Mouse (Mus musculus) megakaryocyte, embryonic 14.5 days (primary cell): Measurements from ENCODE around the gene Igsf3. TPM values are rescaled to one million over a fixed set of nuclear protein-coding genes. Genes with fewer than 3 reads are reported as not detected.

ENCODE experiments used
- H3K27me3 ChIP-seq: replicated peaks from 2 replicates; pipeline ENCODE3; 2012; ENCODE audit warnings: inconsistent platforms
- H3K36me3 ChIP-seq: replicated peaks from 2 replicates; pipeline ENCODE3; 2012; ENCODE audit warnings: low read length, inconsistent platforms, mixed read lengths
- H3K4me1 ChIP-seq: 2 replicates; pipeline ENCODE4 v1.6.1; 2012; ENCODE audit warnings: inconsistent platforms
- H3K4me3 ChIP-seq: replicated peaks from 2 replicates; pipeline ENCODE3; 2012; ENCODE audit warnings: moderate library complexity, mild to moderate bottlenecking, inconsistent platforms
- H3K9me3 ChIP-seq: 2 replicates; pipeline ENCODE4 v1.6.1; 2012; ENCODE audit warnings: inconsistent platforms
- FLI1 ChIP-seq: IDR thresholded peaks from 2 replicates; pipeline ENCODE4 v1.6.1; 2012; ENCODE audit warnings: low read length, inconsistent platforms, mixed read lengths
- GATA1 ChIP-seq: IDR thresholded peaks from 3 replicates; pipeline ENCODE4 v1.6.1; 2012; ENCODE audit warnings: mixed read lengths, low read length, inconsistent platforms, borderline replicate concordance
- polyA plus RNA-seq: library from polyadenylated mRNA; stranded (reverse); fragments of >175 nt; gene quantifications from 2 replicates; pipeline ENCODE4 v1.2.3, GENCODE M21; 2012; ENCODE audit warnings: low replicate concordance; ENCODE audit not compliant: insufficient read depth

Igsf3 gene
- polyA plus RNA-seq, 1 experiment, result not detected

GRCm38 (mm10) chr3:101350406-101350805 is 26.5 kb upstream of the Igsf3 start:
- H3K4me1 ChIP-seq, result peaks cover 7% of the 10 kb centered on the region
- no peaks in the 10 kb centered on the region for H3K36me3 ChIP-seq
- H3K27me3 ChIP-seq, result peaks cover 23% of the 10 kb centered on the region
- TF ChIP-seq FLI1, result no peak
- no peak for TF ChIP-seq GATA1
- H3K4me3 ChIP-seq, result no peak overlapping the region
- peaks cover 16% of the 10 kb centered on the region for H3K9me3 ChIP-seq

GRCm38 (mm10) chr3:101354490-101354889 is 22.4 kb upstream of the Igsf3 start:
- TF ChIP-seq GATA1, result no peak
- no peak for TF ChIP-seq FLI1
- Histone ChIP-seq H3K36me3 (no peaks in the 10 kb centered on the region), H3K4me1 (peaks cover 3% of the 10 kb centered on the region; the same call in 1 of the 2 replicates), H3K9me3 (peaks cover 28% of the 10 kb centered on the region), H3K27me3 (peaks cover 5% of the 10 kb centered on the region), H3K4me3 (no peak overlapping the region)

- TF ChIP-seq FLI1 (no peak), GATA1 (no peak)
- H3K27me3 ChIP-seq, result peaks cover 4% of the 10 kb centered on the region
- H3K4me3 ChIP-seq, result no peak overlapping the region
- H3K9me3 ChIP-seq, result peaks cover 28% of the 10 kb centered on the region
- no peaks in the 10 kb centered on the region for H3K36me3 ChIP-seq
- peaks cover 3% of the 10 kb centered on the region; the same call in 1 of the 2 replicates for H3K4me1 ChIP-seq
Measured at GRCm38 (mm10) chr3:101355702-101356101, 21.2 kb upstream of the Igsf3 start.

- peaks cover 28% of the 10 kb centered on the region for H3K9me3 ChIP-seq
- H3K4me1 ChIP-seq, result peaks cover 3% of the 10 kb centered on the region; the same call in 1 of the 2 replicates
- H3K4me3 ChIP-seq, result no peak overlapping the region
Measured at GRCm38 (mm10) chr3:101356583-101357553, 20.0 kb upstream of the Igsf3 start.

GRCm38 (mm10) chr3:101360832-101361231 is 16.1 kb upstream of the Igsf3 start:
- Histone ChIP-seq H3K4me3 (no peak overlapping the region), H3K27me3 (peaks cover 17% of the 10 kb centered on the region), H3K36me3 (no peaks in the 10 kb centered on the region), H3K4me1 (peaks cover under 1% of the 10 kb centered on the region; the same call in 1 of the 2 replicates), H3K9me3 (peaks cover 17% of the 10 kb centered on the region)
- TF ChIP-seq FLI1 (no peak), GATA1 (no peak)

More at GRCm38 (mm10) chr3:101356583-101357553, 20.0 kb upstream of the Igsf3 start:
- no peaks in the 10 kb centered on the region for H3K36me3 ChIP-seq
- peaks cover 4% of the 10 kb centered on the region for H3K27me3 ChIP-seq
- no peak for TF ChIP-seq GATA1
- no peak for TF ChIP-seq FLI1

GRCm38 (mm10) chr3:101362391-101362790 is 14.5 kb upstream of the Igsf3 start:
- H3K4me1 ChIP-seq, result peaks cover 11% of the 10 kb centered on the region
- no peaks in the 10 kb centered on the region for H3K36me3 ChIP-seq
- H3K4me3 ChIP-seq, result no peak overlapping the region
- H3K27me3 ChIP-seq, result peaks cover 20% of the 10 kb centered on the region
- TF ChIP-seq GATA1, result no peak
- TF ChIP-seq FLI1, result no peak
- H3K9me3 ChIP-seq, result peaks cover 17% of the 10 kb centered on the region

GRCm38 (mm10) chr3:101363574-101363973 is 13.3 kb upstream of the Igsf3 start:
- Histone ChIP-seq H3K4me3 (no peak overlapping the region), H3K4me1 (peaks cover 18% of the 10 kb centered on the region), H3K36me3 (no peaks in the 10 kb centered on the region), H3K27me3 (peaks cover 28% of the 10 kb centered on the region), H3K9me3 (peaks cover 14% of the 10 kb centered on the region)
- TF ChIP-seq GATA1 (no peak), FLI1 (no peak)

GRCm38 (mm10) chr3:101365081-101365612 is 11.7 kb upstream of the Igsf3 start:
- H3K4me1 ChIP-seq, result peaks cover 18% of the 10 kb centered on the region
- H3K4me3 ChIP-seq, result no peak overlapping the region
- H3K36me3 ChIP-seq, result no peaks in the 10 kb centered on the region
- no peak for TF ChIP-seq GATA1
- no peak for TF ChIP-seq FLI1
- H3K9me3 ChIP-seq, result peaks cover 5% of the 10 kb centered on the region; the same call in 1 of the 2 replicates
- peaks cover 32% of the 10 kb centered on the region for H3K27me3 ChIP-seq

- Histone ChIP-seq H3K4me1 (peaks cover 20% of the 10 kb centered on the region), H3K4me3 (no peak overlapping the region), H3K9me3 (peaks cover 5% of the 10 kb centered on the region; the same call in 1 of the 2 replicates), H3K36me3 (no peaks in the 10 kb centered on the region), H3K27me3 (peaks cover 34% of the 10 kb centered on the region)
- TF ChIP-seq FLI1 (no peak), GATA1 (no peak)
Measured at GRCm38 (mm10) chr3:101365911-101366310, 11.0 kb upstream of the Igsf3 start.
